Mouse (Mus musculus): Measurements from ENCODE around the gene Cacna2d2. TPM values are rescaled to one million over a fixed set of nuclear protein-coding genes. Genes with fewer than 3 reads are reported as not detected.

The Cacna2d2 gene
- polyA plus RNA-seq, 1 experiment, result 0.72 TPM

DNA sequence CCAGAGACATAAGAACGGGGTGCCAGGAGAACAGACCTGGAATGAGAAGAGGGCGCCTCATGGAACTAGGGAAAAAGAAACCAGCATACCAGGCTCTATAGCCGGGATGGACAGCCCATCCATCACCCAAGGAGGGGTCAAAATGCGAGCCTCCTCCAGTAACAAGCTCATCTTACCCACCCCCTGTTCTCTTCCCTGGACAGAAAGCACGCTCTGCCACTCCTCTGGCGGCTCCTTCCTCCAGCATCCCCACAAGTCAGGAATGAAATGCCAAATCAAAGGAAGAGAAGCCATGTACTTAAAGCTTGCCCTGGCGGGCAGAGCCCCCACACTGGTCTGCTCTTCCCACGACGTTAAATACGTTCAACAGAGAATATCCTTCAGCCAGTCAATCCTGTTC is 141.6 kb downstream of the Cacna2d2 start:
- 21% methylated on average over 10 of the region's 10 CpGs for WGBS
- H3K4me3 ChIP-seq (replicated peaks; ENCODE audit: extremely low read depth, low read depth, low read length), result no peak overlapping the region
- H3K4me1 ChIP-seq (ENCODE audit: control insufficient read depth, insufficient read depth, low read length), result peaks cover 19% of the 10 kb centered on the region
- TF ChIP-seq CTCF (IDR thresholded peaks at IDR 0.05; ENCODE audit: insufficient read depth, low read length), result no peak
- no peak for TF ChIP-seq POLR2A (IDR thresholded peaks at IDR 0.05; ENCODE audit: borderline replicate concordance, extremely low read depth, low read depth, low read length)
- DNase-seq, result no peak

DNA sequence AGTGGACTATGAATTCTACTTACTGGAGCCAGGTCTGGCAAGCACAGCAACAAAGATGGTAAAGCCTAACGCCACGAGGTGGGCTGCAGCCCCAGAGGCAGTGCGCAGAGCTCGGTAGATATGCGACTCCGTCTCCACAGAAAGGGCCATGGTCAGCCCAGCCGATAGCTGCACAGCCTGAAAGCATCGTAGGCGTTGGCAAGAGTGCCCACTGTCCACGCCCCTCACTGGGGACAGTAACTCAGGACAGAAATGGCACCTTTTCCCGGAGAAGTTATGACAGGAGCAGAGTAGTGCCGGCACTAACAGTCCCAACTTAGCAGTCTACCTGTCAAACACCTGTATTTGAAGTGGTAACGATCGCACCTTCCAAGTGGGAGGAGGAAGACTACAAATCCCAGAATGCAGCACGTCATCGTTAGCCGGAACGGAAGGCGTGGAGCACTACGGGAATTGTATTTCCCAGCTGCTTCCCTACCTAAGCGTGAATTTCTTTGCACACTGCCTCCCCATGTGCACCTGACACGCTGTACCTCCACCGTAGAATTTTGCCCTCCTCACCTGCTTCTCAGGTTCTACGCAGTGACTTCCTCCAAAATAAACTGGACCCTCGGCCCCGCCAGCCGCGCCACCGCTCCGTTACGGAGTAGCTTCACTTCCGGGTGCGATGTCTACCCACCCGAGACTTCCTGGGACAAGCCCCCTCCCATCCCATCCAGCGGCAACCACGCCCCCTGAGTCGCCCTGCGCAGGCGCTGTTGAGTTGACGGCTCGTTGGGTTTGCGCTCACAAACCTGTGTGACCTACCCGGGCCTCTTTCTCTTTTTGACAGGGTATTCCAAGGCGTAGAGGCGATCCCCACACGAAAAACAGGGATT is 142.3 kb downstream of the Cacna2d2 start, which contains the start of the genes Cyb561d2 and Nprl2:
Gene Cyb561d2 (minus strand): TSS at position 720 of the 878 bp plus-strand sequence.
Gene Nprl2 (plus strand): TSS at position 753 of the 878 bp plus-strand sequence.
- TF ChIP-seq POLR2A (IDR thresholded peaks at IDR 0.05; ENCODE audit: borderline replicate concordance, extremely low read depth, low read depth, low read length) (peak; percentile 69; the same call in 1 of the 2 replicates), CTCF (IDR thresholded peaks at IDR 0.05; ENCODE audit: insufficient read depth, low read length) (no peak)
- H3K4me1 ChIP-seq (ENCODE audit: control insufficient read depth, insufficient read depth, low read length), result peaks cover 13% of the 10 kb centered on the region
- H3K4me3 ChIP-seq (replicated peaks; ENCODE audit: extremely low read depth, low read depth, low read length), result peak within 1 kb of the TSS; percentile 95
- under 1% methylated on average over 46 of the region's 46 CpGs for WGBS
- peak; percentile 96 for DNase-seq

DNA sequence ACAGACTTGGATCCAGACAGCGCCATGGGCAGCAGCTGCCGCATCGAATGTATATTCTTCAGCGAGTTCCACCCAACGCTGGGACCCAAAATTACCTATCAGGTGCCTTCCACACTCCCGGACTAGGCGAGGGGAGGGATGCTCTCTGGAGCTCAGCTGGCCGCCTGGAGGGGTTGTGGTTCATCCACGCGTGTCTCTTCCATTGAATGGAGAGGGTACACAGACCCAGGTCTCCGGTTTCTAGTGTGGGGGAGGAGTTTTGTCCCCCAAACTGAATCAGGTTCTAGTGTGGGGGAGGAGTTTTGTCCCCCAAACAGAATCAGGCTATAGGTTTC is 142.9 kb downstream of the Cacna2d2 start:
- DNase-seq, result no peak
- TF ChIP-seq CTCF (IDR thresholded peaks at IDR 0.05; ENCODE audit: insufficient read depth, low read length) (no peak), POLR2A (IDR thresholded peaks at IDR 0.05; ENCODE audit: borderline replicate concordance, extremely low read depth, low read depth, low read length) (no peak)
- WGBS, result 2% methylated on average over 11 of the region's 11 CpGs
- peak overlapping the region; percentile 95 for H3K4me3 ChIP-seq (replicated peaks; ENCODE audit: extremely low read depth, low read depth, low read length)
- H3K4me1 ChIP-seq (ENCODE audit: control insufficient read depth, insufficient read depth, low read length), result peaks cover 9% of the 10 kb centered on the region; the same call in 1 of the 2 replicates

DNA sequence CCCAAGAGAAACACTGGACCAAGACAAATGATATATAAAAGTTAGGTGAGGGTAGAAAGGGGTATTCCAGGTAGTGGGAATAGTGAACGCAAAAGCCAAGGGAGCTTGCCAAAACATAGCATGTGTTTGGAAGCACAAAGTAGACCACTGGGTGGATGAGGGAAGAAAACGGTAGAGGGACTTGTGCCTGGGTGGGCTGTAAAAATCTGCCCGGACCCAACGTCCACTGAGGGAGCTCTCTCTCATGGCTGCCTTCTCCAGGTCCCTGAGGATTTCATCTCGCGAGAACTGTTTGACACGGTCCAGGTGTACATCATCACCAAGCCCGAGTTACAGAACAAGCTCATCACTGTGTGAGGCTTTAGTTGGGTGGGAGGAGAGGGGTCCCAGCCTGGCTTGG is 143.3 kb downstream of the Cacna2d2 start:
- 32% methylated on average over 8 of the region's 8 CpGs for WGBS
- Histone ChIP-seq H3K4me3 (replicated peaks; ENCODE audit: extremely low read depth, low read depth, low read length) (no peak overlapping the region), H3K4me1 (ENCODE audit: control insufficient read depth, insufficient read depth, low read length) (peaks cover 9% of the 10 kb centered on the region; the same call in 1 of the 2 replicates)
- no peak for DNase-seq
- no peak for TF ChIP-seq POLR2A (IDR thresholded peaks at IDR 0.05; ENCODE audit: borderline replicate concordance, extremely low read depth, low read depth, low read length)
- no peak for TF ChIP-seq CTCF (IDR thresholded peaks at IDR 0.05; ENCODE audit: insufficient read depth, low read length)

DNA sequence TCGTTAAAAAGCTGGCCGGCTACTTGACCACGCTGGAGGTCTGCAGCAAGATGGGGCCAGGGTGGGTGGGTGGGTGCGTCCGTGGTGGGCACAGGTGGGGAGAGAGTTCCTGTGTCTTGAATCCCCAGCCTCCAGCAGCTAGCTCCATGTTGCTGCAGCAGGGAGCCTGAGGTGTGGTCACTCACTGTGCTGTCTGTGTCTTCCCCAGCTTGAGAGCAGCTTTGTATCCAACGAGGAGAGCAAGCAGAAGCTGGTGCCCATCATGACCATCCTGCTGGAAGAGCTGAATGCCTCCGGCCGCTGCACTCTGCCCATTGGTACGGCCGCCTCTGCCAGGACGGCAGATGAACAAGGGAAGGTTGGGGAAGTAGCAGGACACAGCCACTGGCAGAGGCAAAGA is 143.9 kb downstream of the Cacna2d2 start:
- TF ChIP-seq CTCF (IDR thresholded peaks at IDR 0.05; ENCODE audit: insufficient read depth, low read length) (no peak), POLR2A (IDR thresholded peaks at IDR 0.05; ENCODE audit: borderline replicate concordance, extremely low read depth, low read depth, low read length) (no peak)
- WGBS, result 88% methylated on average over 11 of the region's 11 CpGs
- no peak overlapping the region for H3K4me3 ChIP-seq (replicated peaks; ENCODE audit: extremely low read depth, low read depth, low read length)
- peaks cover 9% of the 10 kb centered on the region; the same call in 1 of the 2 replicates for H3K4me1 ChIP-seq (ENCODE audit: control insufficient read depth, insufficient read depth, low read length)
- DNase-seq, result no peak

DNA sequence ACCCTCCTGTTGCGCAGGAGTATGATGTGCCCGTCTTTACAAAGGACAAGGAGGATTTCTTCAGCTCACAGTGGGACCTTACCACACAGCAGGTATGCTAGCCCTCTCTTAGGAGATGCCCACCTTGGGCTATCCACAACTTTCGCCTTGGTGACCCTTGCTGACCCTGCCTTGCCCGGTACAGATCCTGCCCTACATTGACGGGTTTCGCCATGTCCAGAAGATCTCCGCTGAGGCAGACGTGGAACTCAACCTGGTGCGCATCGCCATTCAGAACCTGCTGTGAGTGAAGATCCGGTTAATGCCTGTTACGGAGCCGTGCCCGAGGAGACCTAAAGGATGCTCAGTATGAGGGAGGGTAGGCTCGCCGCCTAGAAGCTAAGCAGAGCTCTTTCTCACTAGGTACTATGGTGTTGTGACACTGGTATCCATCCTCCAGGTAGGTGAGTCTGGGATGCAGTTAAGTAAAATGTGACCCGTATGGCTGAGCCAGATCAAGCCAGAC is 144.8 kb downstream of the Cacna2d2 start:
- Histone ChIP-seq H3K4me3 (replicated peaks; ENCODE audit: extremely low read depth, low read depth, low read length) (no peak overlapping the region), H3K4me1 (ENCODE audit: control insufficient read depth, insufficient read depth, low read length) (peaks cover 9% of the 10 kb centered on the region; the same call in 1 of the 2 replicates)
- TF ChIP-seq CTCF (IDR thresholded peaks at IDR 0.05; ENCODE audit: insufficient read depth, low read length) (no peak), POLR2A (IDR thresholded peaks at IDR 0.05; ENCODE audit: borderline replicate concordance, extremely low read depth, low read depth, low read length) (no peak)
- 94% methylated on average over 17 of the region's 17 CpGs for WGBS
- no peak for DNase-seq

DNA sequence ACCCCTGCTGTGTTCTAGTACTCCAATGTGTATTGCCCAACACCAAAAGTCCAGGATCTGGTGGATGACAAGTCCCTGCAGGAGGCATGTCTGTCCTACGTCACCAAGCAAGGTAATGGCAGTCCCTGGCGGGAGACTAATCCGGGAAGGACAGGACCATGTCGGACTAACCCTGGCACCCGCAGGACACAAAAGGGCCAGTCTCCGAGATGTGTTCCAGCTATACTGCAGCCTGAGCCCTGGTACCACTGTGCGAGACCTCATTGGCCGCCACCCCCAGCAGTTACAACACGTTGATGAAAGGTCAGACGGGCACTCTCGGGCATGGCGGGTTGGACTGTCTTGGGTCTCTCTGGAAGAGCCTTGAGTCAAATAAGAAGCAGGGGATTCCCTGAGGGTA is 145.3 kb downstream of the Cacna2d2 start:
- no peak for TF ChIP-seq POLR2A (IDR thresholded peaks at IDR 0.05; ENCODE audit: borderline replicate concordance, extremely low read depth, low read depth, low read length)
- no peak for TF ChIP-seq CTCF (IDR thresholded peaks at IDR 0.05; ENCODE audit: insufficient read depth, low read length)
- Histone ChIP-seq H3K4me1 (ENCODE audit: control insufficient read depth, insufficient read depth, low read length) (peaks cover 9% of the 10 kb centered on the region; the same call in 1 of the 2 replicates), H3K4me3 (replicated peaks; ENCODE audit: extremely low read depth, low read depth, low read length) (no peak overlapping the region)
- WGBS, result 92% methylated on average over 12 of the region's 12 CpGs
- no peak for DNase-seq

DNA sequence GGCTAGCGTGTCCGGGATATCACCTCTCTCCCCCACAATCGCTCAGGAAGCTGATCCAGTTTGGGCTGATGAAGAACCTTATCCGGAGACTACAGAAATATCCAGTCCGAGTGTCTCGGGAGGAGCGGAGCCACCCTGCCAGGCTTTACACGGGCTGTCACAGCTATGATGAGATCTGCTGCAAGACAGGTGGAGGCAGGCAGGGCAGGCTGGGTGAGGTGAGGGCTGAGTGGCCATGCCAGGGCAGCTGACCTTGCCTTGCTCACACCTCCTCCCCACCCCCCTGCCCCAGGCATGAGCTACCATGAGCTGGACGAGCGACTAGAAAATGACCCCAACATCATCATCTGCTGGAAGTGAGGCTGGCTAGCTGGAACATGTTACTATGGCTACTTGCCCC is 145.8 kb downstream of the Cacna2d2 start:
- H3K4me3 ChIP-seq (replicated peaks; ENCODE audit: extremely low read depth, low read depth, low read length), result no peak overlapping the region
- 84% methylated on average over 10 of the region's 10 CpGs for WGBS
- DNase-seq, result no peak
- TF ChIP-seq CTCF (IDR thresholded peaks at IDR 0.05; ENCODE audit: insufficient read depth, low read length), result no peak
- no peak for TF ChIP-seq POLR2A (IDR thresholded peaks at IDR 0.05; ENCODE audit: borderline replicate concordance, extremely low read depth, low read depth, low read length)
- peaks cover 9% of the 10 kb centered on the region; the same call in 1 of the 2 replicates for H3K4me1 ChIP-seq (ENCODE audit: control insufficient read depth, insufficient read depth, low read length)

DNA sequence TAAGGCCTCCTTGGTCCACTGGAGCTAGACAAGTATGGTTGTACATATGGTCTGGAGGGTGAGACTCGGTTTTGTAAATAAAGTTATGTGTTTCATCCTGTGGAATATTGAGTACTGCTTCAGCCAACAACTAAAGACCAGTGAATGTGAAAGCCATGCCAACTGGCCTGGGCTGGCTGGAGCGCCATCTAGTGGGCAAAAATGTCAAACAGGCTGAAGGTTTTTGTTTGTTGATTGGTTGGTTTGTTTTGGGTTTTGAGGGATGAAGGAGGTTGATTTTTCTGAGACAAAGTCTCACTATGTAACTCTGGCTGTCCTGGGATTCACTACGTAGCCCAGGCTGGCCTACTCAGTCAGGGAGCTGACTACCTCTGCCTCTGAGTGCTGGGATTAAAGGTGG is 146.2 kb downstream of the Cacna2d2 start:
- peaks cover 10% of the 10 kb centered on the region for H3K4me1 ChIP-seq (ENCODE audit: control insufficient read depth, insufficient read depth, low read length)
- WGBS, result 12% methylated on average over 3 of the region's 3 CpGs
- H3K4me3 ChIP-seq (replicated peaks; ENCODE audit: extremely low read depth, low read depth, low read length), result no peak overlapping the region
- peak; percentile 72 for DNase-seq
- TF ChIP-seq CTCF (IDR thresholded peaks at IDR 0.05; ENCODE audit: insufficient read depth, low read length) (peak; percentile 87), POLR2A (IDR thresholded peaks at IDR 0.05; ENCODE audit: borderline replicate concordance, extremely low read depth, low read depth, low read length) (no peak)
